Mouse (Mus musculus) neural tube, embryonic 15.5 days (tissue): ENCODE data around the gene Selenom. TPM values are rescaled to one million over a fixed set of nuclear protein-coding genes. Genes with fewer than 3 reads are reported as not detected.

ENCODE experiments used
- ATAC-seq: fragments of 200-750 bp; cut with Nextera tagmentation; 2 replicates; pipeline ENCODE4 v1.8.0; 2017; ENCODE audit warnings: mild to moderate bottlenecking, moderate TSS enrichment, moderate library complexity; ENCODE audit not compliant: low FRiP score
- H3K27ac ChIP-seq: fragments of 300-500 bp; sonication (generic); replicated peaks from 2 replicates; pipeline ENCODE4 v1.5.1; 2015; ENCODE audit warnings: mild to moderate bottlenecking, inconsistent platforms
- H3K27me3 ChIP-seq: fragments of 300-500 bp; sonication (generic); replicated peaks from 2 replicates; pipeline ENCODE4 v1.6.1; 2015; ENCODE audit warnings: inconsistent platforms
- H3K36me3 ChIP-seq: fragments of 300-500 bp; sonication (generic); 2 replicates; pipeline ENCODE4 v1.6.1; 2015; ENCODE audit warnings: inconsistent platforms
- H3K4me1 ChIP-seq: fragments of 300-500 bp; sonication (generic); 2 replicates; pipeline ENCODE4 v1.6.1; 2015; ENCODE audit warnings: inconsistent platforms
- H3K4me2 ChIP-seq: fragments of 300-500 bp; sonication (generic); 2 replicates; pipeline ENCODE4 v1.6.1; 2015; ENCODE audit warnings: inconsistent platforms, mild to moderate bottlenecking, moderate library complexity
- H3K4me3 ChIP-seq: fragments of 300-500 bp; sonication (generic); replicated peaks from 2 replicates; pipeline ENCODE4 v1.5.1; 2015; ENCODE audit warnings: mild to moderate bottlenecking, inconsistent platforms
- H3K9ac ChIP-seq: fragments of 300-500 bp; sonication (generic); replicated peaks from 2 replicates; pipeline ENCODE4 v1.6.1; 2015; ENCODE audit warnings: mild to moderate bottlenecking, inconsistent platforms
- H3K9me3 ChIP-seq: fragments of 300-500 bp; sonication (generic); replicated peaks from 2 replicates; pipeline ENCODE4 v1.6.1; 2016; ENCODE audit warnings: inconsistent platforms
- WGBS: fragments of 180-500 bp; shearing (Covaris S2); methylation state at CpG from one replicate; pipeline ENCODE4 v1.1.7; 2015; ENCODE audit warnings: mixed read lengths; 5-methylcytosine and 5-hydroxymethylcytosine counted together
- polyA plus RNA-seq: library from polyadenylated mRNA; unstranded; fragments of >200 nt; fragmentation: Nextera tagmentation; extraction: Ambion mirVana; gene quantifications from 2 replicates; pipeline ENCODE4 v1.2.1, GENCODE M21; 2015

Selenom gene
- polyA plus RNA-seq, 1 experiment from 2014 or later: 188 TPM

DNA sequence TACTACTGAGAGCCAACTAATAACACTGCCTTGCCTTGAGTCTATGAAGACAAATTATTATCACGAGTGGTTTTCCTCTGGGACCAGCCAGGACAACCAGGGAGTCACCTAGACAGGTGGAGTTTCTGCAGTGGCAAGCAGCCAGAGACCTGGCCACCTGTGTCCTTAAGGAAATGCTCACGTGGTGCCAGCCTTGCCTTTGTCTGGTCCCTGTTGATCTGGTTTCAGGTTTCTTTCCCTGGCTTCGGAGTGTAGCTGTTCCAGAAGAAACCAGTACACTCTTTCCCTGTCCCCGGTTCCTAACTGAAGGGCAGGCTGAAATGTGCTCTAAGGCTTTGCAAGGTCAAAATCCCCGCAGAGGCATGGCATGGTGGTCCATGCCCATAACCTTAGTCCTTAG is 17.7 kb upstream of the Selenom start:
- Histone ChIP-seq H3K27ac (no peak overlapping the region), H3K4me2 (no peak overlapping the region), H3K36me3 (no peaks in the 10 kb centered on the region), H3K9me3 (no peaks in the 10 kb centered on the region), H3K9ac (no peak overlapping the region), H3K27me3 (no peaks in the 10 kb centered on the region), H3K4me1 (no peaks in the 10 kb centered on the region), H3K4me3 (no peak overlapping the region)
- ATAC-seq: no peak
- 71% methylated on average over 5 of the region's 5 CpGs for WGBS

DNA sequence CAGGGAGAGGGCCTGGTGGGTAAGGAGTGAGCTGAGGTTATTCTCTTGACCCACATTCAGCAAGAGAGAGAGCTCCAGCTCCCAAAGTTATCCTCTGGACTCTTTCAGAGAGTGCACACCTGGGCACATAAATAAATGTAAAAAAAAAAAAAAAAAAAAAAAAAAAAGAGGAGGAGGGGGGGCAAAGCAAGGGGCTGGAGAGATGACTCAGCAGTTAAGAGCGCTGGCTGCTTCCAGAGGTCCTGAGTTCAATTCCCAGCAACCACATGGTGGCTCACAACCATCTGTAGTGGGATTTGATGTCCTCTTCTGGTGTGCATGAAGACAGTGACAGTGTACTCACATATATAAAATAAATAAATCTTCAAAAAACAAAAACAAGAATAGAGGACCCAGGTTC is 17.2 kb upstream of the Selenom start:
- H3K9ac ChIP-seq: no peak overlapping the region
- no peak overlapping the region for H3K4me3 ChIP-seq
- H3K4me1 ChIP-seq: no peaks in the 10 kb centered on the region
- no peak for ATAC-seq
- H3K36me3 ChIP-seq: no peaks in the 10 kb centered on the region
- H3K27me3 ChIP-seq: no peaks in the 10 kb centered on the region
- WGBS: 87% methylated on average over 1 of the region's 1 CpGs
- H3K4me2 ChIP-seq: no peak overlapping the region
- H3K9me3 ChIP-seq: no peaks in the 10 kb centered on the region
- H3K27ac ChIP-seq: no peak overlapping the region

DNA sequence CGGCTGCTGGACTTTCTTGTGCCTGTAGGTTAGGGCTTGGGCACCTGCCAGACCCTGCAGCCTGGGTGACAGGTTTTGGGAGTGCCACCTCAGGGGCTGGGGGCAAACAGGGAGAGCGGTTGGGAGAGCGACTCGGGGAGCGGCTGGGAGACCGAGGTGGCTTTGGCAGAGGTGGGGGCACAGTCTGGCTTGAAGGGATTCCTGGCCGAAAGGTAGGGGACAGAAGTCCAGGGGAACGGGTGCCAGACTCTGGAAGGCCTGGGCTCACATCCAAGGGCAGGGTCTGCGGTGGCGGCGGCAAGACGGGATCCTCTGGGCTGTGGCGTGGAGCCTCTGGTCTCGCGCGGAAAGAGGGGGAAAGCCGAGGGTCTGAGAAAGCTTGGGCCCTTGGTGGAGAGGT is 12.4 kb upstream of the Selenom start:
- ATAC-seq: no peak
- 85% methylated on average over 17 of the region's 17 CpGs for WGBS
- Histone ChIP-seq H3K27ac (no peak overlapping the region), H3K9ac (no peak overlapping the region), H3K36me3 (no peaks in the 10 kb centered on the region), H3K4me1 (peaks cover 12% of the 10 kb centered on the region; the same call in 1 of the 2 replicates), H3K4me3 (no peak overlapping the region), H3K4me2 (no peak overlapping the region), H3K9me3 (no peaks in the 10 kb centered on the region), H3K27me3 (no peaks in the 10 kb centered on the region)

DNA sequence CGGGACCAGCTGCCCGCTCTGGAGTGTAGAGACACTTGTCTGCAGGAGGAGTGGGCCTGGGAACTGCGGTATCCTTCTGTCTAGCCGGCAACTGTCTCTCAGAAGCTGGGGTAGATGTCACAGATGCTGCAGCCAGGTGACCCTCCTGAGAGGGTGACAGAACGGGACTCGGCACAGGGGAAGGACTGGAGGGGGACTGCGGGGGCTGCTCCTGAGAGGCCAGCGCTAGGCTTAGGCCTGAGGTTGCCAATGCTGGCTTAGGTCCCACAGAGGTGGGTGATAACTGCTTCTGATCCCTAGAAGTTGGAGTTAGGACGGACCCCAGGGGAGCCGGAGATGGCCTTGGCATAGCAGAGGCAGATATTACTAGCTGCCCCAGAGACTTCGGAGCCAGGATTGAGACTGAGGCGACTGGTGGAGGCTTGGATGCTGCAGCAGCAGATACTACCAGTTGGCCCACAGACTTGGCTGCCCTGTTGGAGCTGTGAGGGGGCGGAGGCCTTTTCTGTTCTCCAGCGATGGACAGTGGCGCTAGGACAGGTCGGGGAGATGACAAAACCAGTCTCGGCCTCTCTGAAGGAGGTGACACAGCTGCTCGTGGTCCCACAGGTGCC is 11.9 kb upstream of the Selenom start:
- no peaks in the 10 kb centered on the region for H3K27me3 ChIP-seq
- H3K4me1 ChIP-seq: peaks cover 12% of the 10 kb centered on the region; the same call in 1 of the 2 replicates
- no peaks in the 10 kb centered on the region for H3K9me3 ChIP-seq
- no peak overlapping the region for H3K4me2 ChIP-seq
- H3K4me3 ChIP-seq: no peak overlapping the region
- H3K36me3 ChIP-seq: no peaks in the 10 kb centered on the region
- no peak overlapping the region for H3K27ac ChIP-seq
- ATAC-seq: no peak
- WGBS: 85% methylated on average over 18 of the region's 18 CpGs
- no peak overlapping the region for H3K9ac ChIP-seq

DNA sequence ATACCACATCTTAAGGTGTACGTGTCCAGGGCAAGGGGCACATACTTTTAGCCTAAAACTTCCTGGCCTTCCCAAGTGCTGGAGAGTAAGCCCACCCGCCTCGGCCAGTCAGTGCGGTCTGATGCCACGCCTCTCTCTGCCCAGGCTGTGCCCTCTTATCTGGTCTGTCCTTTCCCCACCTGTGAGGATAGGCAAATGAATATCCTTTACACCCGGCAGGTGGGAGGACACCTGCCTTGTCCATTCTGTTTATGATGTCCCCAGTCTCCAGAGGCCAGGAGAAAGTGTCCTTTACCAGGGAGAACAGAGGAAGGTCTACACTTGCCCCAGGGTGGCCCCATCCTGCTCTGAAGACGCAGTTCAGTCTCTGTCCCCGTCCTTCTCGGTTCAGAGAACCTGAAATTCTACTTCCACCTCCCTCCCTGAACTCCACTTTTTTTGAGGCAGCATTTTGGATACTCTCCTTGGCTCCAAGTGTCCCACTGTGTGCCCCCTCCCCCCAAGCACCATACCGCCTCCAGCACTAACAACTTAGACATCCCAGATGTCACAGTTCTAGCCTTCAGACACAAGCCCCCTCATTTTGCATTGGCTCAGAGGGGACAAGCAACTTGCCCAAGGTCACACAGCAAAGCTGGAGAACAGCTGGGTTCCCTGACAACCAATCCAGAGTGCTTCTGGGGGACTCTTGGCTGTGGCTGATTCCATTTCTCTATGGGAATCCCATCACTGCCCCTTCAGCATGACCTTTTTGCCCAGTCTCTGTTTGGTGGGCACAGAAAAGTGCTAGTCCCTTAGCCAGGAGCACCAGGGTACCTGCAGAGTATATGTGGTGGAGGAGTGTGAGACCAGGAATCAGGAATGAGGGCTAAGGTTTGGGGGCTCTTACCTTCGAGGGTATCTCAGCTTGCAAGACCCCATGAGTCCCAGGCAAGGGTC is 10.5 kb upstream of the Selenom start:
- H3K36me3 ChIP-seq: no peaks in the 10 kb centered on the region
- peaks cover 12% of the 10 kb centered on the region; the same call in 1 of the 2 replicates for H3K4me1 ChIP-seq
- H3K27me3 ChIP-seq: no peaks in the 10 kb centered on the region
- H3K27ac ChIP-seq: no peak overlapping the region
- H3K4me3 ChIP-seq: peak overlapping the region; percentile 43
- H3K4me2 ChIP-seq: peak overlapping the region; percentile 52
- peak overlapping the region; percentile 42 for H3K9ac ChIP-seq
- no peaks in the 10 kb centered on the region for H3K9me3 ChIP-seq
- WGBS: 72% methylated on average over 11 of the region's 11 CpGs
- peak; percentile 51; the same call in 1 of the 2 replicates for ATAC-seq

DNA sequence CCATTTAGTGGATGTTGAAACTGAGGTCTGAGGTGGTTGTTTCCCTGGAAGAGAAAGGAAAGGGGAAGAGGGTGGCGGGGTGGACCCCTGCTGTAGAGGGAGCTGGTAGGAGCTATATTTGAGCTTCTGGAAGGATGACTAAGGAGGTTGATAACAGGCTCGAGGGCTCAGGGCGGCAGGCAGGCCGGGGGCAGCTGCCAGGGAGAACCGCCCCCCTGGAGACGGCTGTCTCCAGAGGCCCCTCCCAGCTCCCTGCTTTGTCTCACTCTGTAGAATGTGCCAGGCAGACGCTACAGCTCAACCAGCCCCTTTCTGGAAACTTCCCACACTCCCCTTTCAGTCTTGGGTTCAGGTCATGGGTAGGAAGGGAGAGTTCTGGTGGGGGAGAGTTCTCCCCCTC is 6.3 kb upstream of the Selenom start:
- Histone ChIP-seq H3K9ac (no peak overlapping the region), H3K9me3 (no peaks in the 10 kb centered on the region), H3K27me3 (no peaks in the 10 kb centered on the region), H3K36me3 (no peaks in the 10 kb centered on the region), H3K4me1 (peaks cover 12% of the 10 kb centered on the region; the same call in 1 of the 2 replicates), H3K4me2 (no peak overlapping the region), H3K27ac (no peak overlapping the region), H3K4me3 (no peak overlapping the region)
- WGBS: 42% methylated on average over 7 of the region's 7 CpGs
- no peak for ATAC-seq

DNA sequence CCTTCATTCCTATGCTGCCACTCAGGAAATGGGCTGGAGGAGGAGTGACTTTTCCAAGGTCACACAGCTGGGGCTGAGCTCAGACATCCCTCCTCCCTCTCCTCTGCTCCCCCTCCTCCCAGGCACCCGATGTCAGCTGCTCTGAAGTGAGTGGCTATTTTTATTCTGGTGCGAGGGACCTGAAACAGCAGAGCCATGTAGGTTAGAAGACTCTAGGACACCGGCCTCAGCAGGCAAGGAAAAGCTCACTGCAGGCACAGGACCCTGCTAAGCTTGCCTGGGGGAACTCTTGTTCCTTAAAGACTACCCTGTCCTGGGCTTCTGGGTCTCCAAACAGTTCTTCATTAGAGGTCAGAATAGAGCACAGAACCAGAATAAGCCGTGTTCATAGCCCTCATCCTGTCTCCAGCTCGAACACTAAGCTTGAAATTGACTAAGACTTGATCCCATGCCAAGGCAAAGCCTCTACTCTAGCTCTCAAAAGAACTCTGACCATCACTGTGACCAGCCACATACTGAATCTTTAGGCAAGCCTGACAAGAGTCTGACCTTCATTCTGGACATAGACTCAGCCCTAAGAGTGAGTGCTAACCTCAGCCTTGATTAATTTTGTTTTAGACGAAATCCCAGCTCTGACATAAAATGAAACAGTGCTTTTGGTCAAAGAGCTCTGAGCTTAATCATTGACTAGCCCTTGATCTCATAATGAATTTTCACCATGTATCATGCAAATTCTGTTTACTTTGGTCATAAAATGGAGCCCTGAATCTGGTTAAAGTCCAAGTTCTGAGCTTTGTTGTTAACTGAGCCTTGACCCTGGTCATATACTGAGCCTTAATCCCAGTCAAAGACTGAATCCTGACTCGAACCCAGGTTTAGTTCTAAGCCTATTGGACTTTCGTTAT is 5.1 kb upstream of the Selenom start:
- no peak for ATAC-seq
- no peak overlapping the region for H3K9ac ChIP-seq
- no peaks in the 10 kb centered on the region for H3K27me3 ChIP-seq
- no peak overlapping the region for H3K27ac ChIP-seq
- no peaks in the 10 kb centered on the region for H3K9me3 ChIP-seq
- H3K4me1 ChIP-seq: peaks cover 12% of the 10 kb centered on the region
- no peak overlapping the region for H3K4me2 ChIP-seq
- H3K4me3 ChIP-seq: no peak overlapping the region
- 78% methylated on average over 8 of the region's 8 CpGs for WGBS
- H3K36me3 ChIP-seq: no peaks in the 10 kb centered on the region

DNA sequence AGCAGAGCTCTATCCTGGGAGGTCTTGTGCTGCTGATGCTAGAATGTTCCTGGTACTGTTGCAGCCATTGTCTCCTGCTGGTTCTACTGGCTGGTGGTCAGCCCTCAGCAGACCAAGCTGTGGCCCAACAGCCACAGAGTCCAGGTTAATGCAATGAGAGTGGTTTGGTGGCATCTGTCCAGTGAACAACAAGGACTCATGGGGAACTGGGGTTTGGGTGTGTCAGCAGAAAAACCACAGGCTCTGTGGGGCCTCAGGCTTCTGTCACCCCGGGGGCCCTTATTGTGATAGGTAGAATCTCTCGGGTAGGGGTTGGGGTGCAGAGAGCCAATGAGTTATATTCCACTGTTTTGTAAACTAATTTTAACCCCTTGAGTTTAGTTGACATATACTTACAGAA is 4.2 kb upstream of the Selenom start:
- Histone ChIP-seq H3K9ac (no peak overlapping the region), H3K4me2 (no peak overlapping the region), H3K27ac (no peak overlapping the region), H3K4me1 (peaks cover 15% of the 10 kb centered on the region), H3K36me3 (no peaks in the 10 kb centered on the region), H3K4me3 (no peak overlapping the region), H3K27me3 (no peaks in the 10 kb centered on the region), H3K9me3 (no peaks in the 10 kb centered on the region)
- WGBS: 84% methylated on average over 2 of the region's 2 CpGs
- no peak for ATAC-seq

DNA sequence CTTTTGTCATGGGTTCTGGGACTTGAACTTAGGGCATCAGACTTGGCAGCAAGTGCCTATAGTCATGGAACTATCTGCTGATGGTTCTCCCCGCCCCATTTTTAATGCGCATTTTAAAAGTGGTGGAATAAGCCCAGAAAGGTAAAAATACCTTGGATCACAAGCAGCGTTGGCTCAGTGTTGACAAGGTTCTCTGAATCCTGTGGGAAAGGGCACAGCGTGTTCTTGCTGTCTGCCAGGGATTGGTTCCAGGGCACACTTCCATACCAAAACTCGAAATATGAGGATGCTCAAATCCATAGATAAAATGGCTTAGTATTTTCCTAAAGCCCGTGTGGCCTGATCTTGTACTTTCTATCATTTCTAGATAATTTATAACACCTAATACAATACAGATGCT is 1.2 kb upstream of the Selenom start:
- ATAC-seq: no peak
- peaks cover 17% of the 10 kb centered on the region for H3K27me3 ChIP-seq
- no peak overlapping the region for H3K9ac ChIP-seq
- no peaks in the 10 kb centered on the region for H3K36me3 ChIP-seq
- peaks cover 41% of the 10 kb centered on the region for H3K4me1 ChIP-seq
- H3K27ac ChIP-seq: no peak overlapping the region
- H3K4me2 ChIP-seq: no peak overlapping the region
- 85% methylated on average over 6 of the region's 6 CpGs for WGBS
- H3K9me3 ChIP-seq: no peaks in the 10 kb centered on the region
- no peak overlapping the region for H3K4me3 ChIP-seq

DNA sequence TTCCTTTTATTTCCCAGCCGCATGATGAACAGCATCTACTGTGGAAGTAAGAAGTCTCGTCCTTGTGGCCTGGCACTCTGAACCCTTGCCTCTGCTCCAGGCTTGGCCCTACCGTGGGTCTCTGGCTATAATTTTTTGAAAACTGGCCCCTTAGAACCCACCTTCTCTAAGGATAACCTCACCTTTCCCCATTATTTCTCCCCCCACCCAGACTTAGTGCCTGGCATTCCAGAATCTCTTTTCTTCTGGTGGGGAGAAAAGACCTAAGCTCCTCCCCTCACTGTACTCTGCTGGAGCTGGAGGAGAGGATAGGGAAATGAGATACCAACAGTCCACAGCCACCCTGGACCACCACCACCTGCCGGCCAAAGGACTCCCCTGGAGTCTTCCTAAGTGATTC is 732 bp downstream of the Selenom start:
- peak overlapping the region; percentile 84 for H3K4me2 ChIP-seq
- H3K9me3 ChIP-seq: no peaks in the 10 kb centered on the region
- peaks cover 41% of the 10 kb centered on the region for H3K4me1 ChIP-seq
- 0 out of 2 replicates have a peak, but pooled peaks have one; percentile 2 for ATAC-seq
- 7% methylated on average over 4 of the region's 4 CpGs for WGBS
- H3K4me3 ChIP-seq: peak overlapping the region; percentile 53
- peaks cover 21% of the 10 kb centered on the region for H3K27me3 ChIP-seq
- 0 out of 2 replicates have a peak overlapping the region, but pooled peaks have one; percentile 58 for H3K27ac ChIP-seq
- peak overlapping the region; percentile 58 for H3K9ac ChIP-seq
- H3K36me3 ChIP-seq: no peaks in the 10 kb centered on the region

DNA sequence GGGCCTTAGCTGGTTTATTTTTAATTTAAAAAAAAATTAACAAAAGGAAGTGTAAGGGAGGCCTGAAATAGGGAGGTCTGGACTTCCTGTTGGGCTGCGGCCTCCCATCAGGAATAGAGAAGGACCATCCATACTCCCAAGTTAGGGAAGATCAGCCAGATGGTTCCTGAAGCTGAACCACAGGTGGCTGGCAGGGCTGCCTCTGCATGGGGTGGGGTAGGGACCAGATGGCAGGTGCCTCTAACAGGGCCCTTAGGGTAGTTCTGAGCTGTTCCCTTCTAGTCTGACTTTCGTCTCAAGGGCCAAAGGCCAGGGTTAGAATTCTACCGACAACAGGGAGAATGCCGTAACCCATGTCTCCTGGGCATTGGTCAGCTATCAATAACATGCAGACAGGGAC is 1.2 kb downstream of the Selenom start:
- no peak for ATAC-seq
- no peak overlapping the region for H3K27ac ChIP-seq
- no peaks in the 10 kb centered on the region for H3K36me3 ChIP-seq
- WGBS: 80% methylated on average over 4 of the region's 4 CpGs
- peak overlapping the region; percentile 84 for H3K4me2 ChIP-seq
- H3K4me1 ChIP-seq: peaks cover 41% of the 10 kb centered on the region
- H3K9ac ChIP-seq: 0 out of 2 replicates have a peak overlapping the region, but pooled peaks have one; percentile 58
- no peaks in the 10 kb centered on the region for H3K9me3 ChIP-seq
- H3K27me3 ChIP-seq: peaks cover 21% of the 10 kb centered on the region
- peak overlapping the region; percentile 53 for H3K4me3 ChIP-seq
